ENCODE assay signal across 7 mouse cellular contexts in the genomic region with DNA sequence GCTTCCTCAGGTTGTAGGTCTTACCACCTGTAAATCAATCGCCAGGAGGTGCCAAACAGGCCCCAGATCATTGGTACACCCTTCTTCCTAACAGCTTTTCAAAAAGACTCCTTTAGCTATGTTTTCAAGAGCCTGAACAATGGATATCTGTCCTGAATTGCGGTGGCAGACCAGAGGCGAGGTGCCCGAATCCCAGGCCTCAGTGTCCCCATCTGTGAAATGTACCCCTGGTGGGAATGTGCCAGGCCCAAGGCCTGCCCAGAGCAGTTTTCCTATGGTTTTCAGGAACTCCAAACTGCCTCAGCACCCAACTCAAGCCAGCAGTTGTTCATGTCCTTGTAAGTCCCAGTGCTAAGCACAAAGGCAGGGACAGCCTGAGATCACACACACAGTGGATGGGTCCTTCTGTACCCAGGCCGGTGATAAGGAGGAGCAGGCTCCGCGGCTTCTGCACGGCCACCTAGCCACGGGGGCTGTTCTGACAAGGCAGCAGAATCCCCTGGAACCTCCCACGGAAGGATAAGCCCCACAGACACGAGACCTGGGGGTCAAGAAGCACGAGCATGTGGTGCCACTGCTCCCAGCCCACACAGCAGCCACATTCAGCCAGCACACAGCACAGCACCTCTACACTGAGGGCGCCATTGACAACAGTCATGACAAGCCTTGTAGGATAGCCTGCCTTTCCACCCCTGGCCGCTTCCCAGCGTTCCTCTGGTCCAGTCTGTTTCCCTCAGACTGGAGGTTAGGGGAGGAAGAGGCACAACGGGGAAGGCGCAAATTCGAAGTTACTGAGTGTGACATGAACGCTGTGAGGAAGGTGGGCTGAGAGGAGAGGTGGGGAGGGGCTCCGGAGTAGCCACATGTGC. TPM values are rescaled to one million over a fixed set of nuclear protein-coding genes. Genes with fewer than 3 reads are reported as not detected.
DNase-seq lines count a peak whose midpoint lies in the region; ATAC-seq and TF ChIP-seq lines count a peak whose summit lies in the region.

No protein-coding gene starts in this region.

- no peak for DNase-seq in liver, embryonic 11.5 days (ENCODE audit: low spot score)
- DNase-seq in stomach, postnatal 0 days (ENCODE audit: low spot score), result no peak
- no peak for DNase-seq in adrenal gland, postnatal 36 days
- DNase-seq in right cerebral cortex, postnatal 10 days (ENCODE audit: low spot score in 2 of 2), result no peak

- no peaks in the 10 kb centered on the region for H3K27me3 ChIP-seq in megakaryocyte, embryonic 14.5 days (replicated peaks)
- H3K27me3 ChIP-seq in forebrain, embryonic 15.5 days, result no peaks in the 10 kb centered on the region
- no peaks in the 10 kb centered on the region for H3K27me3 ChIP-seq in liver, embryonic 11.5 days (replicated peaks; ENCODE audit: control insufficient read depth, insufficient read depth, low read length)
- no peaks in the 10 kb centered on the region for H3K27me3 ChIP-seq in stomach, postnatal 0 days (ENCODE audit: control insufficient read depth, insufficient read depth, low read length)

- peaks cover 100% of the 10 kb centered on the region for H3K4me1 ChIP-seq in megakaryocyte, embryonic 14.5 days
- H3K4me1 ChIP-seq in forebrain, embryonic 15.5 days, result peaks cover 80% of the 10 kb centered on the region
- peaks cover 74% of the 10 kb centered on the region for H3K4me1 ChIP-seq in liver, embryonic 11.5 days (replicated peaks; ENCODE audit: control insufficient read depth, insufficient read depth, low read length)
- H3K4me1 ChIP-seq in stomach, postnatal 0 days (replicated peaks; ENCODE audit: control insufficient read depth, insufficient read depth), result peaks cover 23% of the 10 kb centered on the region

- no peak for ATAC-seq in megakaryocyte, adult 5-6 weeks (ENCODE audit: poor library complexity, severe bottlenecking)
- no peak for ATAC-seq in forebrain, embryonic 15.5 days (replicated peaks)
- no peak for ATAC-seq in liver, embryonic 11.5 days (replicated peaks; ENCODE audit: low FRiP score)
- no peak for ATAC-seq in stomach, postnatal 0 days (ENCODE audit: low FRiP score, low TSS enrichment)

- TF ChIP-seq CTCF in stomach, postnatal 0 days (IDR thresholded peaks at IDR 0.05; ENCODE audit: low read depth), result no peak

- 13% methylated on average over 20 of the region's 20 CpGs for WGBS in forebrain, embryonic 15.5 days
- 41% methylated on average over 20 of the region's 20 CpGs for WGBS in liver, embryonic 11.5 days
- WGBS in stomach, postnatal 0 days, result 42% methylated on average over 20 of the region's 20 CpGs

- peak overlapping the region; percentile 89 for H3K27ac ChIP-seq in forebrain, embryonic 15.5 days (replicated peaks)
- H3K27ac ChIP-seq in liver, embryonic 11.5 days (ENCODE audit: low read depth, low read length), result peak overlapping the region; percentile 74
- peak overlapping the region; percentile 82 for H3K27ac ChIP-seq in stomach, postnatal 0 days (replicated peaks)

- no peak for TF ChIP-seq EP300 in stomach, postnatal 0 days (optimal IDR thresholded peaks at IDR 0.05)

- peak overlapping the region; percentile 33 for H3K9ac ChIP-seq in forebrain, embryonic 15.5 days (replicated peaks)
- peak overlapping the region; percentile 41; the same call in 1 of the 2 replicates for H3K9ac ChIP-seq in liver, embryonic 11.5 days (ENCODE audit: low read depth, low read length)
- peak overlapping the region; percentile 48 for H3K9ac ChIP-seq in stomach, postnatal 0 days (ENCODE audit: low read length)

- H3K36me3 ChIP-seq in megakaryocyte, embryonic 14.5 days (replicated peaks; ENCODE audit: low read length), result peaks cover 96% of the 10 kb centered on the region
- peaks cover 9% of the 10 kb centered on the region; the same call in 1 of the 2 replicates for H3K36me3 ChIP-seq in forebrain, embryonic 15.5 days
- peaks cover 8% of the 10 kb centered on the region; the same call in 1 of the 2 replicates for H3K36me3 ChIP-seq in liver, embryonic 11.5 days (ENCODE audit: control insufficient read depth, insufficient read depth, low read length)
- peaks cover 5% of the 10 kb centered on the region; the same call in 1 of the 2 replicates for H3K36me3 ChIP-seq in stomach, postnatal 0 days (ENCODE audit: control insufficient read depth, insufficient read depth, low read length)

- peak overlapping the region; percentile 38 for H3K4me2 ChIP-seq in forebrain, embryonic 15.5 days (replicated peaks)
- H3K4me2 ChIP-seq in liver, embryonic 11.5 days, result peak overlapping the region; percentile 50
- peak overlapping the region; percentile 8; the same call in 1 of the 2 replicates for H3K4me2 ChIP-seq in stomach, postnatal 0 days (replicated peaks; ENCODE audit: low read depth)

- H3K9me3 ChIP-seq in megakaryocyte, embryonic 14.5 days, result no peaks in the 10 kb centered on the region
- no peaks in the 10 kb centered on the region for H3K9me3 ChIP-seq in forebrain, embryonic 15.5 days
- no peaks in the 10 kb centered on the region for H3K9me3 ChIP-seq in liver, embryonic 11.5 days (ENCODE audit: control insufficient read depth, low read length)
- no peaks in the 10 kb centered on the region for H3K9me3 ChIP-seq in stomach, postnatal 0 days (ENCODE audit: control insufficient read depth, low read length)

- H3K4me3 ChIP-seq in megakaryocyte, embryonic 14.5 days (replicated peaks), result peak overlapping the region; percentile 84
- no peak overlapping the region for H3K4me3 ChIP-seq in forebrain, embryonic 15.5 days
- H3K4me3 ChIP-seq in liver, embryonic 11.5 days (ENCODE audit: low read depth, low read length), result 0 out of 2 replicates have a peak overlapping the region, but pooled peaks have one; percentile 6
- H3K4me3 ChIP-seq in stomach, postnatal 0 days (ENCODE audit: low read depth, low read length), result no peak overlapping the region

RNA-seq across cellular contexts. Expression of a gene that starts 7.5 kb away (rescaled TPM):
- polyA plus RNA-seq in megakaryocyte, embryonic 14.5 days (2012; ENCODE audit: insufficient read depth, low replicate concordance), result 1,319 and 1,886 TPM in 2 replicates
- 749 and 768 TPM in 2 replicates for total RNA-seq in megakaryocyte, adult 5-6 weeks (2015)
- 859 and 871 TPM in 2 replicates for total RNA-seq in megakaryocyte, adult 5-6 weeks (2017)
- 335 and 338 TPM in 2 replicates for polyA plus RNA-seq in forebrain, embryonic 15.5 days (2015; fragmentation: Nextera tagmentation; extraction: Ambion mirVana)
- 217 and 233 TPM in 2 replicates for polyA plus RNA-seq in liver, embryonic 11.5 days (2014; fragmentation: Nextera tagmentation; extraction: Ambion mirVana)
- 189 and 195 TPM in 2 replicates for polyA plus RNA-seq in stomach, postnatal 0 days (2015; fragmentation: Nextera tagmentation; extraction: Ambion mirVana)
- total RNA-seq in adrenal gland, postnatal 36 days (2021), result 100 to 1,000 TPM; 221 to 245 TPM

RNA-seq across cellular contexts. Expression of a gene that starts 18.6 kb away (rescaled TPM):
- polyA plus RNA-seq in megakaryocyte, embryonic 14.5 days (2012; ENCODE audit: insufficient read depth, low replicate concordance), result not detected in 2 replicates
- not detected in 2 replicates for total RNA-seq in megakaryocyte, adult 5-6 weeks (2015)
- 0.08 TPM in 1 of 2 replicates, not detected in the other for total RNA-seq in megakaryocyte, adult 5-6 weeks (2017)
- 1.7 and 2.8 TPM in 2 replicates for polyA plus RNA-seq in forebrain, embryonic 15.5 days (2015; fragmentation: Nextera tagmentation; extraction: Ambion mirVana)
- 0.63 and 0.79 TPM in 2 replicates for polyA plus RNA-seq in liver, embryonic 11.5 days (2014; fragmentation: Nextera tagmentation; extraction: Ambion mirVana)
- 16.3 and 19.1 TPM in 2 replicates for polyA plus RNA-seq in stomach, postnatal 0 days (2015; fragmentation: Nextera tagmentation; extraction: Ambion mirVana)
- total RNA-seq in adrenal gland, postnatal 36 days (2021), result 1 to 10 TPM; 4.6 to 8.4 TPM

RNA-seq across cellular contexts. Expression of a gene that starts 40.2 kb away (rescaled TPM):
- polyA plus RNA-seq in megakaryocyte, embryonic 14.5 days (2012; ENCODE audit: insufficient read depth, low replicate concordance), result 32.1 and 34.9 TPM in 2 replicates
- total RNA-seq in megakaryocyte, adult 5-6 weeks (2015), result 6.8 and 11.1 TPM in 2 replicates
- 8.7 and 9.9 TPM in 2 replicates for total RNA-seq in megakaryocyte, adult 5-6 weeks (2017)
- polyA plus RNA-seq in forebrain, embryonic 15.5 days (2015; fragmentation: Nextera tagmentation; extraction: Ambion mirVana), result 15.4 and 16.9 TPM in 2 replicates
- polyA plus RNA-seq in liver, embryonic 11.5 days (2014; fragmentation: Nextera tagmentation; extraction: Ambion mirVana), result 219 and 230 TPM in 2 replicates
- polyA plus RNA-seq in stomach, postnatal 0 days (2015; fragmentation: Nextera tagmentation; extraction: Ambion mirVana), result 35.5 and 42.7 TPM in 2 replicates
- total RNA-seq in adrenal gland, postnatal 36 days (2021), result 10 to 100 TPM; 37.8 to 43.1 TPM

RNA-seq across cellular contexts. Expression of a gene that starts 41.7 kb away (rescaled TPM):
- not detected in 2 replicates for polyA plus RNA-seq in megakaryocyte, embryonic 14.5 days (2012; ENCODE audit: insufficient read depth, low replicate concordance)
- total RNA-seq in megakaryocyte, adult 5-6 weeks (2015), result not detected in 2 replicates
- total RNA-seq in megakaryocyte, adult 5-6 weeks (2017), result not detected in 2 replicates
- 24.2 and 24.4 TPM in 2 replicates for polyA plus RNA-seq in forebrain, embryonic 15.5 days (2015; fragmentation: Nextera tagmentation; extraction: Ambion mirVana)
- 3.9 and 4.0 TPM in 2 replicates for polyA plus RNA-seq in liver, embryonic 11.5 days (2014; fragmentation: Nextera tagmentation; extraction: Ambion mirVana)
- polyA plus RNA-seq in stomach, postnatal 0 days (2015; fragmentation: Nextera tagmentation; extraction: Ambion mirVana), result 0.95 and 1.1 TPM in 2 replicates
- 1 to 10 TPM in 1 of 2 experiments, under 1 TPM in 1; 0.30 to 1.0 TPM for total RNA-seq in adrenal gland, postnatal 36 days (2021)

RNA-seq across cellular contexts. Expression of a gene that starts 47.0 kb away (rescaled TPM):
- polyA plus RNA-seq in megakaryocyte, embryonic 14.5 days (2012; ENCODE audit: insufficient read depth, low replicate concordance), result 0.31 TPM in 1 of 2 replicates, not detected in the other
- 1.5 and 1.9 TPM in 2 replicates for total RNA-seq in megakaryocyte, adult 5-6 weeks (2015)
- 0.18 and 0.57 TPM in 2 replicates for total RNA-seq in megakaryocyte, adult 5-6 weeks (2017)
- 1.3 and 2.1 TPM in 2 replicates for polyA plus RNA-seq in forebrain, embryonic 15.5 days (2015; fragmentation: Nextera tagmentation; extraction: Ambion mirVana)
- 1.0 and 1.5 TPM in 2 replicates for polyA plus RNA-seq in liver, embryonic 11.5 days (2014; fragmentation: Nextera tagmentation; extraction: Ambion mirVana)
- polyA plus RNA-seq in stomach, postnatal 0 days (2015; fragmentation: Nextera tagmentation; extraction: Ambion mirVana), result 1.3 and 1.4 TPM in 2 replicates
- total RNA-seq in adrenal gland, postnatal 36 days (2021), result 1 to 10 TPM in 1 of 2 experiments, under 1 TPM in 1; 0.99 to 1.6 TPM

Comparison
In these comparisons a context has a peak if more than half of its experiments do, and no peak if none do; other contexts are left out.
1. H3K4me3 ChIP-seq: peak in megakaryocyte, embryonic 14.5 days (single experiment) and liver, embryonic 11.5 days (single experiment); none in forebrain, embryonic 15.5 days (single experiment) and stomach, postnatal 0 days (single experiment).
2. Peak in every context shown above with its lines, with median percentiles within 50 percentile points of each other: H3K27ac ChIP-seq, H3K4me2 ChIP-seq and H3K9ac ChIP-seq.